In the genomic region with DNA sequence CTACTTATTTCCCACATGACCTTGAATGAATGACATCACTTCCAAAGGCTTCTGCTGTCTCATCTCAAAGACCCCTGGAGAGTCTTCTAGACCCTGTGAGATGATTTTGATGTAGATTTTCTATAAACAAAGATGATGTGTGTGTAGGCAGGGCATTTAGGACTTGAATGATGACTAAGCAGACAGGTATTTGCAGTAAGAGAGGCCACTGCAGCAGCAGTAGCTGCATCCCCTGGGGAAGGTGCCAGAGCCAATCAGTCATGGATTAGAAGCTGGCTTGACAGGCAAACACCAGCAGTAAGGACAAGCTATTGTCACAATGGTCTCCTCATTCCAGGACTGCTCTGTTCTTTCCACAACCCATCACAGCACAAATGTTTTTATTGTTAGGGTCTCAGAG, we compare ENCODE assay signal across 27 mouse cellular contexts.
DNase-seq lines count a peak whose midpoint lies in the region; ATAC-seq and TF ChIP-seq lines count a peak whose summit lies in the region.
"Had no signal": no experiment of that assay in that cellular context is flagged by ENCODE, and none has a peak within 500 bp of the region (broad histone marks: within the 10 kb centered on the region; RNA-seq: fewer than 3 reads in every experiment).

No protein-coding gene starts in this region.

- TF ChIP-seq CTCF in heart, adult 2 months (IDR thresholded peaks at IDR 0.05): no peak

- no peak for TF ChIP-seq POLR2A in heart, adult 2 months (IDR thresholded peaks at IDR 0.05; ENCODE audit: insufficient read depth, low read depth, low read length)

- no peak overlapping the region for H3K27ac ChIP-seq in heart, adult 2 months
- no peak overlapping the region for H3K27ac ChIP-seq in midbrain, embryonic 13.5 days
- H3K27ac ChIP-seq: heart, embryonic 10.5 days; heart, embryonic 15.5 days; liver, embryonic 12.5 days; midbrain, embryonic 10.5 days; neural tube, embryonic 12.5 days had no signal

- H3K9me3 ChIP-seq in midbrain, embryonic 13.5 days: no peaks in the 10 kb centered on the region
- H3K9me3 ChIP-seq: heart, embryonic 10.5 days; heart, embryonic 15.5 days; liver, embryonic 12.5 days; midbrain, embryonic 10.5 days; neural tube, embryonic 12.5 days had no signal

- no peak overlapping the region for H3K4me2 ChIP-seq in midbrain, embryonic 13.5 days (replicated peaks)
- H3K4me2 ChIP-seq: heart, embryonic 15.5 days; liver, embryonic 12.5 days; neural tube, embryonic 12.5 days had no signal

- no peak overlapping the region for H3K9ac ChIP-seq in heart, adult 2 months (ENCODE audit: low read depth, low read length)
- H3K9ac ChIP-seq in midbrain, embryonic 13.5 days (replicated peaks): no peak overlapping the region
- H3K9ac ChIP-seq: heart, embryonic 15.5 days; liver, embryonic 12.5 days; liver, postnatal 0 days; neural tube, embryonic 12.5 days had no signal

- ATAC-seq in midbrain, embryonic 13.5 days: no peak
- ATAC-seq: forebrain, embryonic 16.5 days; hindbrain, embryonic 16.5 days; liver, embryonic 12.5 days; liver, postnatal 0 days had no signal

- intact Hi-C loops in heart, adult 2 months (cut with DNase I): no loop called here

- no peaks in the 10 kb centered on the region for H3K36me3 ChIP-seq in heart, adult 2 months (ENCODE audit: control insufficient read depth, insufficient read depth, low read length)
- H3K36me3 ChIP-seq in midbrain, embryonic 13.5 days: no peaks in the 10 kb centered on the region
- H3K36me3 ChIP-seq: heart, embryonic 10.5 days; heart, embryonic 15.5 days; liver, embryonic 12.5 days; midbrain, embryonic 10.5 days; neural tube, embryonic 12.5 days had no signal

- DNase-seq in heart, adult 11 months: peak; percentile 66
- no peak for DNase-seq in heart, adult 2 months
- peak; percentile 7 for DNase-seq in R1 (ENCODE audit: low read depth, low spot score)
- DNase-seq in adrenal gland, postnatal 25 days: peak; percentile 5
- DNase-seq in lung, postnatal 36 days: no peak
- DNase-seq in thymus, postnatal 0 days (ENCODE audit: low spot score): no peak
- DNase-seq: B cell, adult 2 months; cerebellum, adult 11 months; cerebellum, adult 9-10 months; kidney, adult 8-10 months; kidney, postnatal 10 days; layer of hippocampus, postnatal 36 days; left cerebral cortex, postnatal 4 days; liver, postnatal 0 days; right cerebral cortex, adult 18-20 months; spleen, adult 18-20 months; thymus, postnatal 36 days had no signal

- H3K4me3 ChIP-seq in heart, adult 2 months: no peak overlapping the region
- H3K4me3 ChIP-seq in midbrain, embryonic 13.5 days (replicated peaks): no peak overlapping the region
- H3K4me3 ChIP-seq: erythroblast, embryonic 14.5 days; heart, embryonic 10.5 days; heart, embryonic 15.5 days; liver, embryonic 12.5 days; midbrain, embryonic 10.5 days; myocyte; neural tube, embryonic 12.5 days had no signal

- no peaks in the 10 kb centered on the region for H3K79me2 ChIP-seq in heart, adult 2 months (replicated peaks; ENCODE audit: control insufficient read depth, insufficient read depth, low read length)

- TF ChIP-seq EP300 in heart, adult 2 months (IDR thresholded peaks at IDR 0.05; ENCODE audit: insufficient read depth, low read depth, low read length): no peak

- H3K27me3 ChIP-seq in heart, adult 2 months (ENCODE audit: control insufficient read depth, insufficient read depth, low read length): peaks cover 2% of the 10 kb centered on the region; the same call in 1 of the 2 replicates
- no peaks in the 10 kb centered on the region for H3K27me3 ChIP-seq in midbrain, embryonic 13.5 days
- H3K27me3 ChIP-seq: heart, embryonic 15.5 days; liver, embryonic 12.5 days; neural tube, embryonic 12.5 days had no signal

- no peaks in the 10 kb centered on the region for H3K4me1 ChIP-seq in heart, adult 2 months (ENCODE audit: control insufficient read depth, insufficient read depth, low read length)
- no peaks in the 10 kb centered on the region for H3K4me1 ChIP-seq in midbrain, embryonic 13.5 days (replicated peaks)
- H3K4me1 ChIP-seq: heart, embryonic 10.5 days; heart, embryonic 15.5 days; liver, embryonic 12.5 days; midbrain, embryonic 10.5 days; neural tube, embryonic 12.5 days had no signal

Comparison
In these comparisons a context has a peak if more than half of its experiments do, and no peak if none do; other contexts are left out.
1. DNase-seq: peak in heart, adult 11 months (single experiment), R1 (single experiment) and adrenal gland, postnatal 25 days (single experiment); none in heart, adult 2 months (0 of 2), lung, postnatal 36 days (single experiment) and thymus, postnatal 0 days (single experiment).